Mouse (Mus musculus) heart, embryonic 14.5 days (tissue): ENCODE results near the gene Dgcr8. TPM values are rescaled to one million over a fixed set of nuclear protein-coding genes. Genes with fewer than 3 reads are reported as not detected.

Experiments
- ATAC-seq: fragments of 200-750 bp; cut with Nextera tagmentation; 2 replicates; pipeline ENCODE4 v1.8.0; 2017; ENCODE audit warnings: low read depth, moderate TSS enrichment; ENCODE audit not compliant: insufficient number of reproducible peaks, insufficient read depth, low FRiP score
- H3K27ac ChIP-seq, 2 experiments: fragments of 200-500 bp in 1 of 2; fragments of 300-500 bp in 1 of 2; sonication (generic) in 1 of 2; replicated peaks in 1 of 2; 2 replicates each; pipeline ENCODE4 v1.5.1; 2012 to 2014; ENCODE audit warnings: low read depth in 2 of 2, low read length in 2 of 2, control low read depth in 1 of 2, mild to moderate bottlenecking in 1 of 2, mixed read lengths in 1 of 2; ENCODE audit not compliant: control insufficient read depth in 1 of 2, insufficient read depth in 1 of 2
- H3K27me3 ChIP-seq: fragments of 300-500 bp; sonication (generic); 2 replicates; pipeline ENCODE4 v1.6.1; 2014; ENCODE audit warnings: mild to moderate bottlenecking, low read length, control low read depth; ENCODE audit not compliant: control insufficient read depth, insufficient read depth
- H3K36me3 ChIP-seq: fragments of 300-500 bp; sonication (generic); 2 replicates; pipeline ENCODE4 v1.6.1; 2014; ENCODE audit warnings: mild to moderate bottlenecking, control low read depth, low read length, mixed read lengths; ENCODE audit not compliant: control insufficient read depth, insufficient read depth
- H3K4me1 ChIP-seq, 2 experiments: fragments of 200-500 bp in 1 of 2; fragments of 300-500 bp in 1 of 2; sonication (generic) in 1 of 2; 2 replicates each; pipeline ENCODE4 v1.6.1; 2012 to 2014; ENCODE audit warnings: low read length in 2 of 2, control low read depth in 1 of 2, mixed read lengths in 1 of 2; ENCODE audit not compliant: control insufficient read depth in 2 of 2, insufficient read depth in 2 of 2
- H3K4me2 ChIP-seq: fragments of 300-500 bp; sonication (generic); 2 replicates; pipeline ENCODE4 v1.6.1; 2014; ENCODE audit warnings: mild to moderate bottlenecking, low read length
- H3K4me3 ChIP-seq, 2 experiments: fragments of 200-500 bp in 1 of 2; fragments of 300-500 bp in 1 of 2; sonication (generic) in 1 of 2; 2 replicates each; pipeline ENCODE4 v1.5.1; 2012 to 2014; ENCODE audit warnings: low read length in 2 of 2, mild to moderate bottlenecking in 2 of 2, control low read depth in 1 of 2, low read depth in 1 of 2, moderate library complexity in 1 of 2; ENCODE audit not compliant: control insufficient read depth in 1 of 2, insufficient read depth in 1 of 2
- H3K9ac ChIP-seq: fragments of 300-500 bp; sonication (generic); 2 replicates; pipeline ENCODE4 v1.6.1; 2014; ENCODE audit warnings: mild to moderate bottlenecking, low read length
- H3K9me3 ChIP-seq: fragments of 300-500 bp; sonication (generic); 2 replicates; pipeline ENCODE4 v1.6.1; 2016; ENCODE audit warnings: low read length, control low read depth; ENCODE audit not compliant: control insufficient read depth
- WGBS: fragments of 180-500 bp; shearing (Covaris S2); extraction: QIAGEN DNeasy Blood & Tissue Kit; methylation state at CpG from one replicate; pipeline ENCODE4 v1.1.7; 2014; 5-methylcytosine and 5-hydroxymethylcytosine counted together
- polyA plus RNA-seq: library from polyadenylated mRNA; unstranded; fragments of >200 nt; fragmentation: Nextera tagmentation; extraction: Ambion mirVana; gene quantifications from 2 replicates; pipeline ENCODE4 v1.2.1, GENCODE M21; 2014

The Dgcr8 gene
- polyA plus RNA-seq, 1 experiment from 2014 or later = 20.9 TPM

DNA sequence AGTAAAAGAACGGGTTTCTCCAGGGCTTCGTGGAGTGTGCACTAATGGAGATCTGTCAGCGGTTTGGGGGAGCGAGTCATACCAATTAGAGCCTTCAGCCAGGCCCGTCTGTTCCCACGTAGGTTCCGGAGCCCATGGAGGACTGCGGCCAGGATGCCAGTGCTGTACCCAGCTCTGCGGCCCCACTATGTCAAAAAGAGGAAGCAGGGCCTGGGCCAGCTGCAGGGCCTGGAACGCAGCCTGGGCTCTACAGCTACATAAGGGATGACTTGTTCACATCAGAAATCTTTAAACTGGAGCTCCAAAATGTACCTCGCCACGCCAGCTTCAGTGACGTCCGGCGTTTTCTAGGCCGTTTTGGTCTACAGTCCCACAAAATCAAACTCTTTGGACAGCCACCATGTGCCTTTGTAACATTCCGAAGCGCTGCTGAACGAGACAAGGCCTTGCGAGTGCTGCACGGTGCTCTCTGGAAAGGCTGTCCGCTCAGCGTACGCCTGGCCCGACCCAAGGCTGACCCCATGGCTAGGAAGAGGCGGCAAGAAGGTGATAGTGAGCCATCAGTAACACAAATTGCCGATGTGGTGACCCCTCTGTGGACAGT, 39.6 kb downstream of the Dgcr8 start:
- peaks cover 74% of the 10 kb centered on the region for H3K36me3 ChIP-seq

GRCm38 (mm10) chr16:18248433-18249363, 40.3 kb downstream of the Dgcr8 start, which contains the start of the genes Trmt2a and Ranbp1:
Trmt2a (plus strand) TSS chr16:18248679.
Ranbp1 (minus strand) TSS chr16:18248732.
- peak; percentile 94 for ATAC-seq
- H3K4me3 ChIP-seq = peak within 1 kb of the TSS; percentile 79 to 97
- under 1% methylated on average over 93 of the region's 102 CpGs for WGBS
- peak within 1 kb of the TSS; percentile 95 for H3K9ac ChIP-seq
- H3K4me2 ChIP-seq = peak within 1 kb of the TSS; percentile 96
- no peaks in the 10 kb centered on the region for H3K9me3 ChIP-seq
- H3K36me3 ChIP-seq = peaks cover 74% of the 10 kb centered on the region
- peak within 1 kb of the TSS; percentile 93 for H3K27ac ChIP-seq
- peaks cover 10 to 33% of the 10 kb centered on the region in 2 experiments for H3K4me1 ChIP-seq
- no peaks in the 10 kb centered on the region for H3K27me3 ChIP-seq

More for the DNA sequence above, 39.6 kb downstream of the Dgcr8 start:
- ATAC-seq = peak; percentile 6; the same call in 1 of the 2 replicates
- Histone ChIP-seq H3K27me3 (no peaks in the 10 kb centered on the region), H3K27ac (peak overlapping the region; percentile 93), H3K4me3 (peak overlapping the region; percentile 79 to 97), H3K4me2 (peak overlapping the region; percentile 96), H3K9ac (peak overlapping the region; percentile 94), H3K9me3 (no peaks in the 10 kb centered on the region), H3K4me1 (peaks cover 10 to 33% of the 10 kb centered on the region in 2 experiments)
- 4% methylated on average over 27 of the region's 27 CpGs for WGBS

GRCm38 (mm10) chr16:18247521-18248399, 41.3 kb downstream of the Dgcr8 start:
- no peak for ATAC-seq
- H3K4me1 ChIP-seq = peaks cover 10 to 33% of the 10 kb centered on the region in 2 experiments
- peaks cover 74% of the 10 kb centered on the region for H3K36me3 ChIP-seq
- peak overlapping the region; percentile 96 for H3K4me2 ChIP-seq
- no peaks in the 10 kb centered on the region for H3K9me3 ChIP-seq
- peak overlapping the region; percentile 81 to 88 for H3K27ac ChIP-seq
- H3K4me3 ChIP-seq = peak overlapping the region; percentile 79 to 97
- under 1% methylated on average over 33 of the region's 33 CpGs for WGBS
- peak overlapping the region; percentile 95 for H3K9ac ChIP-seq
- no peaks in the 10 kb centered on the region for H3K27me3 ChIP-seq

DNA sequence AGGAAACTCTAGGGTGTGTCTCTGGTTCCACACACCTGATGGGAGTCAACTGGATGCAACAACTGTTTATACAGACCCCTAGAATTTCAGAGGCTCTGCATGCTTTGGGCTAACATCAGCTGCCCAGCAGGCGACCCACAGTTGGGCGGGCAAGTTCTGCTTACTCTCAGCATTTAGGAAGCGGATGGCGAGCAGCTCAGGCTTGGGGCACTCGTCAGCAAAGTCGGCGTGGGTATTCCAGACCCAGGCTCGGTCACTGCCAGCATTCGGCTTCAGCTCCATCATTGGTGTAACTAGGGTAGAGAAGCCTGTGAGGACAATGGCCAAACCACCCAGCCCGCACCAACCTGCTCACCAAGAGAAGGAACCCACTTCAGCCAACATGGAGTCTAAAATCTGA, 47.5 kb downstream of the Dgcr8 start:
- Histone ChIP-seq H3K4me2 (no peak overlapping the region), H3K9ac (no peak overlapping the region), H3K9me3 (no peaks in the 10 kb centered on the region), H3K27ac (no peak overlapping the region), H3K4me1 (peaks cover 0 to 2% of the 10 kb centered on the region in 2 experiments; a peak in 2 of 4 replicates), H3K27me3 (no peaks in the 10 kb centered on the region), H3K4me3 (no peak overlapping the region), H3K36me3 (peaks cover 94% of the 10 kb centered on the region)
- ATAC-seq = no peak
- 91% methylated on average over 10 of the region's 10 CpGs for WGBS

DNA sequence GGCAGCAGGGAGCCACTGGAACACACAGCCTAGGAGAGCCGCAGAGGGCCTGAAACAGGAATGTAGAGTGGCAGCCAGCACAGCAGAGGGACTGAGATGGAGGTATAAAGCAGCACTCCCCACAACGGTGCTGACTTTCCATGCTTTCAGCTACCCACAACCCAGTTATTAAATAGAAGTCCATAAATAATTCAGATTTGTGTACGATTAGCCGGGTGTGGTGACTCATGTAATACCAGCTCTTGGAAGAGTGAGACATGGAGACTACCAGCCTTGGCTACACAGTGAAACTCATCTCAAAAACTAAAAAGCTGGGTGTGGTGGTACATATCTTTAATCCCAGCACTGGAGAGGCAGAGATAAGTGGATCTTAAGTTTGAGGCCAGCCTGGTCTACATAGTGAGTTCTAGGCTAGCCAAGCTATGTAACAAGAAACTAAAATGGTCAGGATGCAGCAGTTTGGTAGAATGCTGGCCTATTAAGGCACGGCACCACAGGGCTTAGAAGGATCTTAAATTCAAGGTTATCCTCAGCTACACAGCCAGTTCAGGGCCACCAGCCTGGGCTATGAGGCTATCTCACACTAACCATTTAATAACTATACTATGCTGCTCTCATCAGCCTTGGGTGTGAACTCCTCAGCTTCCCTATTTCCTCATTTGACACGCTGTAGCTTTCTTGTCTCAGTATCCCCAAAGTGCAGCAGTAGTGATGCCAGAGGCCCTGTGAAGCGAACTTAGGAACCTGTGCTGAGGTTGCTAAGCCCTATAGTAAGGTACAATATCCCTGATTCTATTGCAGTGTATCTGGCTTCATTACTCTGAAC, 52.2 kb downstream of the Dgcr8 start:
- Histone ChIP-seq H3K4me1 (peaks cover 12 to 27% of the 10 kb centered on the region in 2 experiments), H3K4me3 (no peak overlapping the region), H3K36me3 (peaks cover 47% of the 10 kb centered on the region), H3K27ac (no peak overlapping the region), H3K27me3 (no peaks in the 10 kb centered on the region), H3K9ac (peak overlapping the region; percentile 86; the same call in 1 of the 2 replicates), H3K9me3 (no peaks in the 10 kb centered on the region), H3K4me2 (0 out of 2 replicates have a peak overlapping the region, but pooled peaks have one; percentile 85)
- ATAC-seq = no peak
- 74% methylated on average over 7 of the region's 7 CpGs for WGBS

GRCm38 (mm10) chr16:18235389-18236065, 53.5 kb downstream of the Dgcr8 start:
- Histone ChIP-seq H3K4me3 (peak overlapping the region; percentile 83 to 88), H3K27me3 (no peaks in the 10 kb centered on the region), H3K9me3 (no peaks in the 10 kb centered on the region), H3K27ac (peak overlapping the region; percentile 92 to 93), H3K36me3 (peaks cover 33% of the 10 kb centered on the region), H3K4me1 (peaks cover 21 to 40% of the 10 kb centered on the region in 2 experiments), H3K9ac (peak overlapping the region; percentile 86), H3K4me2 (peak overlapping the region; percentile 85)
- WGBS = 5% methylated on average over 19 of the region's 19 CpGs
- ATAC-seq = peak; percentile 65
